Mouse (Mus musculus): Measurements from ENCODE around the gene Ckmt2.

GRCm38 (mm10) chr13:91875581-91875980 lies 1.1 kb downstream of the Ckmt2 start:
- TF ChIP-seq CTCF (IDR thresholded peaks at IDR 0.05; ENCODE audit: borderline replicate concordance, insufficient read depth, low read length), result no peak
- TF ChIP-seq POLR2A (IDR thresholded peaks at IDR 0.05; ENCODE audit: low read depth, low read length), result no peak

All from embryonic fibroblast, embryonic 13.5 days (primary cell).